Mouse (Mus musculus) midbrain, embryonic 16.5 days (tissue): ENCODE results near the gene Zfp146. TPM values are rescaled to one million over a fixed set of nuclear protein-coding genes. Genes with fewer than 3 reads are reported as not detected.
"Not testable (repeated sequence)": the region's sequence is repeated elsewhere in the genome, so short reads cannot be mapped to it uniquely, and the experiment has no call there.

Source experiments
- ATAC-seq: fragments of 200-750 bp; cut with Nextera tagmentation; 2 replicates; pipeline ENCODE4 v1.8.0; 2017; ENCODE audit warnings: moderate TSS enrichment
- H3K27ac ChIP-seq: fragments of 300-500 bp; sonication (generic); 2 replicates; pipeline ENCODE4 v1.5.1; 2014; ENCODE audit warnings: mild to moderate bottlenecking, low read length, mixed read lengths
- H3K27me3 ChIP-seq: fragments of 300-500 bp; sonication (generic); 2 replicates; pipeline ENCODE4 v1.6.1; 2014; ENCODE audit warnings: low read depth, low read length, mixed read lengths; ENCODE audit not compliant: control insufficient read depth, insufficient read depth
- H3K36me3 ChIP-seq: fragments of 300-500 bp; sonication (generic); 2 replicates; pipeline ENCODE4 v1.6.1; 2014; ENCODE audit warnings: mild to moderate bottlenecking, low read length, moderate library complexity, mixed read lengths; ENCODE audit not compliant: control insufficient read depth, insufficient read depth
- H3K4me1 ChIP-seq: fragments of 300-500 bp; sonication (generic); 2 replicates; pipeline ENCODE4 v1.6.1; 2014; ENCODE audit warnings: mild to moderate bottlenecking, low read length, mixed read lengths; ENCODE audit not compliant: control insufficient read depth, insufficient read depth
- H3K4me2 ChIP-seq: fragments of 300-500 bp; sonication (generic); 2 replicates; pipeline ENCODE4 v1.6.1; 2014; ENCODE audit warnings: mild to moderate bottlenecking, low read length, mixed read lengths
- H3K4me3 ChIP-seq: fragments of 300-500 bp; sonication (generic); 2 replicates; pipeline ENCODE4 v1.5.1; 2014; ENCODE audit warnings: low read depth, mild to moderate bottlenecking, low read length, moderate library complexity, mixed read lengths
- H3K9ac ChIP-seq: fragments of 300-500 bp; sonication (generic); 2 replicates; pipeline ENCODE4 v1.6.1; 2014; ENCODE audit warnings: low read depth, low read length, mixed read lengths
- H3K9me3 ChIP-seq: fragments of 300-500 bp; sonication (generic); replicated peaks from 2 replicates; pipeline ENCODE4 v1.6.1; 2014; ENCODE audit warnings: mild to moderate bottlenecking, low read length, mixed read lengths; ENCODE audit not compliant: control insufficient read depth, poor library complexity, severe bottlenecking
- WGBS: fragments of 180-500 bp; shearing (Covaris S2); extraction: QIAGEN DNeasy Blood & Tissue Kit; methylation state at CpG from one replicate; pipeline ENCODE4 v1.1.7; 2014; 5-methylcytosine and 5-hydroxymethylcytosine counted together
- polyA plus RNA-seq: library from polyadenylated mRNA; unstranded; fragments of >200 nt; fragmentation: Nextera tagmentation; extraction: Ambion mirVana; gene quantifications from 2 replicates; pipeline ENCODE4 v1.2.1, GENCODE M21; 2015

Gene Zfp146
- polyA plus RNA-seq = 10.8 and 13.4 TPM in 2 replicates

- H3K4me3 ChIP-seq = peak within 1 kb of the TSS; percentile 66
- 0% methylated on average over 36 of the region's 36 CpGs for WGBS
- peaks cover 26% of the 10 kb centered on the region for H3K4me1 ChIP-seq
- peak; percentile 96 for ATAC-seq
- H3K27me3 ChIP-seq = no peaks in the 10 kb centered on the region
- 0 out of 2 replicates have a peak, but pooled peaks cover 2% of the 10 kb centered on the region for H3K9me3 ChIP-seq
- peak within 1 kb of the TSS; percentile 83 for H3K4me2 ChIP-seq
- H3K9ac ChIP-seq = peak within 1 kb of the TSS; percentile 79
- 0 out of 2 replicates have a peak, but pooled peaks cover 9% of the 10 kb centered on the region for H3K36me3 ChIP-seq
- H3K27ac ChIP-seq = peak within 1 kb of the TSS; percentile 95
Observed at GRCm38 (mm10) chr7:30169583-30170282, at the start of gene Zfp146. TSS of gene Zfp146 (minus strand) at chr7:30169750.

GRCm38 (mm10) chr7:30217277-30217676 lies 47.7 kb upstream of the Zfp146 start:
- Histone ChIP-seq H3K27ac (no peak overlapping the region), H3K36me3 (no peaks in the 10 kb centered on the region), H3K9me3 (no peaks in the 10 kb centered on the region), H3K27me3 (no peaks in the 10 kb centered on the region), H3K4me2 (no peak overlapping the region; the same call in 1 of the 2 replicates), H3K4me1 (peaks cover 19% of the 10 kb centered on the region), H3K9ac (no peak overlapping the region), H3K4me3 (no peak overlapping the region)
- peak; percentile 29; the same call in 1 of the 2 replicates for ATAC-seq
- 68% methylated on average over 2 of the region's 2 CpGs for WGBS

GRCm38 (mm10) chr7:30216723-30217151 lies 47.2 kb upstream of the Zfp146 start:
- Histone ChIP-seq H3K4me3 (peak overlapping the region; percentile 31), H3K4me1 (peaks cover 19% of the 10 kb centered on the region), H3K4me2 (peak overlapping the region; percentile 57), H3K9ac (peak overlapping the region; percentile 63; the same call in 1 of the 2 replicates), H3K27ac (peak overlapping the region; percentile 75), H3K9me3 (no peaks in the 10 kb centered on the region), H3K36me3 (no peaks in the 10 kb centered on the region), H3K27me3 (no peaks in the 10 kb centered on the region)
- peak; percentile 72 for ATAC-seq
- WGBS = under 1% methylated on average over 16 of the region's 16 CpGs

GRCm38 (mm10) chr7:30215875-30216274 lies 46.3 kb upstream of the Zfp146 start:
- Histone ChIP-seq H3K27ac (no peak overlapping the region), H3K27me3 (no peaks in the 10 kb centered on the region), H3K4me3 (no peak overlapping the region), H3K4me2 (no peak overlapping the region), H3K4me1 (peaks cover 19% of the 10 kb centered on the region), H3K9ac (no peak overlapping the region), H3K36me3 (no peaks in the 10 kb centered on the region), H3K9me3 (no peaks in the 10 kb centered on the region)
- no peak for ATAC-seq
- 66% methylated on average over 3 of the region's 3 CpGs for WGBS

- WGBS = 89% methylated on average over 3 of the region's 3 CpGs
- H3K36me3 ChIP-seq = no peaks in the 10 kb centered on the region
- H3K27ac ChIP-seq = no peak overlapping the region
- ATAC-seq = no peak
- no peaks in the 10 kb centered on the region for H3K27me3 ChIP-seq
- no peak overlapping the region for H3K4me2 ChIP-seq
- H3K9me3 ChIP-seq = no peaks in the 10 kb centered on the region
- no peak overlapping the region for H3K4me3 ChIP-seq
- no peak overlapping the region for H3K9ac ChIP-seq
- peaks cover 7% of the 10 kb centered on the region; the same call in 1 of the 2 replicates for H3K4me1 ChIP-seq
Observed at GRCm38 (mm10) chr7:30213881-30214280, 44.3 kb upstream of the Zfp146 start.

GRCm38 (mm10) chr7:30211025-30211424 lies 41.5 kb upstream of the Zfp146 start:
- WGBS = 20% methylated on average over 4 of the region's 4 CpGs
- Histone ChIP-seq H3K9ac (no peak overlapping the region), H3K4me1 (no peaks in the 10 kb centered on the region), H3K27me3 (no peaks in the 10 kb centered on the region), H3K9me3 (no peaks in the 10 kb centered on the region), H3K4me3 (no peak overlapping the region), H3K27ac (no peak overlapping the region), H3K36me3 (no peaks in the 10 kb centered on the region), H3K4me2 (no peak overlapping the region)
- no peak for ATAC-seq

- H3K4me2 ChIP-seq, H3K9ac ChIP-seq, H3K9me3 ChIP-seq, ATAC-seq, H3K27me3 ChIP-seq, H3K27ac ChIP-seq, H3K4me1 ChIP-seq, H3K36me3 ChIP-seq, H3K4me3 ChIP-seq: not testable (repeated sequence)
- WGBS = 61% methylated on average over 5 of the region's 5 CpGs
Observed at GRCm38 (mm10) chr7:30206364-30206763, 36.8 kb upstream of the Zfp146 start.

- no peak overlapping the region for H3K4me3 ChIP-seq
- H3K36me3 ChIP-seq = no peaks in the 10 kb centered on the region
- ATAC-seq = no peak
- no peak overlapping the region for H3K9ac ChIP-seq
- H3K4me2 ChIP-seq = no peak overlapping the region
- 5% methylated on average over 2 of the region's 2 CpGs for WGBS
- H3K9me3 ChIP-seq = no peaks in the 10 kb centered on the region
- H3K4me1 ChIP-seq = no peaks in the 10 kb centered on the region
- no peak overlapping the region for H3K27ac ChIP-seq
- no peaks in the 10 kb centered on the region for H3K27me3 ChIP-seq
Observed at GRCm38 (mm10) chr7:30205383-30205782, 35.8 kb upstream of the Zfp146 start.

- no peak overlapping the region for H3K4me2 ChIP-seq
- WGBS = 15% methylated on average over 8 of the region's 8 CpGs
- no peaks in the 10 kb centered on the region for H3K4me1 ChIP-seq
- ATAC-seq = no peak
- H3K27ac ChIP-seq = no peak overlapping the region
- H3K4me3 ChIP-seq = no peak overlapping the region
- no peaks in the 10 kb centered on the region for H3K36me3 ChIP-seq
- H3K27me3 ChIP-seq = no peaks in the 10 kb centered on the region
- no peaks in the 10 kb centered on the region for H3K9me3 ChIP-seq
- no peak overlapping the region for H3K9ac ChIP-seq
Observed at GRCm38 (mm10) chr7:30204380-30204779, 34.8 kb upstream of the Zfp146 start.
